Mouse (Mus musculus) fibroblast of lung, adult 2 months (primary cell): Measurements from ENCODE around the gene Pkp3.
A peak's percentile ranks its signal among the peaks of the same experiment; 100 is the strongest.

Experiments
- DNase-seq: peaks from one replicate; pipeline ENCODE4 v3.0.0-alpha.2; 2011; ENCODE audit warnings: low read depth

Gene Pkp3

GRCm38 (mm10) chr7:141094487-141095205, 16.6 kb downstream of the Pkp3 start:
- DNase-seq, result no peak

GRCm38 (mm10) chr7:141096021-141096420, 18.0 kb downstream of the Pkp3 start:
- no peak for DNase-seq

- DNase-seq, result no peak
Measured at GRCm38 (mm10) chr7:141096649-141097056, 18.6 kb downstream of the Pkp3 start.

- no peak for DNase-seq
Measured at GRCm38 (mm10) chr7:141097177-141097576, 19.2 kb downstream of the Pkp3 start.

GRCm38 (mm10) chr7:141099911-141100691, 22.1 kb downstream of the Pkp3 start, which contains the start of gene Sigirr:
TSS of gene Sigirr (minus strand) at chr7:141100572.
- no peak for DNase-seq

- DNase-seq, result no peak
Measured at GRCm38 (mm10) chr7:141103161-141103560, 25.1 kb downstream of the Pkp3 start.

GRCm38 (mm10) chr7:141115874-141116273, 37.9 kb downstream of the Pkp3 start:
- no peak for DNase-seq

- DNase-seq, result no peak
Measured at GRCm38 (mm10) chr7:141117636-141118035, 39.6 kb downstream of the Pkp3 start, which contains the start of gene Ano9. TSS of gene Ano9 (minus strand) at chr7:141117806.

GRCm38 (mm10) chr7:141119487-141119886, 41.5 kb downstream of the Pkp3 start:
- no peak for DNase-seq

- DNase-seq, result no peak
Measured at GRCm38 (mm10) chr7:141120605-141121004, 42.6 kb downstream of the Pkp3 start.

- DNase-seq, result no peak
Measured at GRCm38 (mm10) chr7:141121051-141121531, 43.1 kb downstream of the Pkp3 start.

- no peak for DNase-seq
Measured at GRCm38 (mm10) chr7:141122245-141122644, 44.2 kb downstream of the Pkp3 start, which contains the start of gene Ptdss2. TSS of gene Ptdss2 (plus strand) at chr7:141122382.

- DNase-seq, result peak; percentile 94
Measured at GRCm38 (mm10) chr7:141122689-141123516, 44.9 kb downstream of the Pkp3 start.

- DNase-seq, result no peak
Measured at GRCm38 (mm10) chr7:141123517-141123856, 45.5 kb downstream of the Pkp3 start.

GRCm38 (mm10) chr7:141131024-141131820, 53.2 kb downstream of the Pkp3 start:
- peak; percentile 65 for DNase-seq

- no peak for DNase-seq
Measured at GRCm38 (mm10) chr7:141131904-141132755, 54.1 kb downstream of the Pkp3 start.
